Mouse (Mus musculus) midbrain, embryonic 11.5 days (tissue): ENCODE results near the gene Dok1. TPM values are rescaled to one million over a fixed set of nuclear protein-coding genes. Genes with fewer than 3 reads are reported as not detected.
A peak's percentile ranks its signal among the peaks of the same experiment; 100 is the strongest.

Experiments
- ATAC-seq: fragments of 200-750 bp; cut with Nextera tagmentation; 2 replicates; pipeline ENCODE4 v1.8.0; 2017; ENCODE audit warnings: moderate TSS enrichment, moderate library complexity; ENCODE audit not compliant: low FRiP score
- DNase-seq: peaks from one replicate; pipeline ENCODE4 v3.0.0; 2015; ENCODE audit warnings: low spot score; ENCODE audit errors: missing footprints
- H3K27ac ChIP-seq: fragments of 300-500 bp; sonication (generic); 2 replicates; pipeline ENCODE4 v1.5.1; 2014; ENCODE audit warnings: low read depth, low read length
- H3K27me3 ChIP-seq: fragments of 300-500 bp; sonication (generic); 2 replicates; pipeline ENCODE4 v1.6.1; 2014; ENCODE audit warnings: mild to moderate bottlenecking, low read length, moderate library complexity, mixed read lengths; ENCODE audit not compliant: control insufficient read depth, insufficient read depth
- H3K36me3 ChIP-seq: fragments of 300-500 bp; sonication (generic); 2 replicates; pipeline ENCODE4 v1.6.1; 2014; ENCODE audit warnings: mild to moderate bottlenecking, low read length, moderate library complexity, mixed read lengths; ENCODE audit not compliant: control insufficient read depth, insufficient read depth
- H3K4me1 ChIP-seq: fragments of 300-500 bp; sonication (generic); 2 replicates; pipeline ENCODE4 v1.6.1; 2014; ENCODE audit warnings: low read length; ENCODE audit not compliant: control insufficient read depth, insufficient read depth
- H3K4me2 ChIP-seq: fragments of 300-500 bp; sonication (generic); 2 replicates; pipeline ENCODE4 v1.6.1; 2014; ENCODE audit warnings: mild to moderate bottlenecking, moderate library complexity
- H3K4me3 ChIP-seq: fragments of 300-500 bp; sonication (generic); 2 replicates; pipeline ENCODE4 v1.5.1; 2014; ENCODE audit warnings: low read depth, low read length
- H3K9ac ChIP-seq: fragments of 300-500 bp; sonication (generic); 2 replicates; pipeline ENCODE4 v1.6.1; 2014; ENCODE audit warnings: low read length
- H3K9me3 ChIP-seq: fragments of 300-500 bp; sonication (generic); 2 replicates; pipeline ENCODE4 v1.6.1; 2016; ENCODE audit warnings: low read length; ENCODE audit not compliant: control insufficient read depth
- WGBS: fragments of 180-500 bp; shearing (Covaris S2); extraction: QIAGEN DNeasy Blood & Tissue Kit; methylation state at CpG from one replicate; pipeline ENCODE4 v1.1.7; 2014; 5-methylcytosine and 5-hydroxymethylcytosine counted together
- polyA plus RNA-seq: library from polyadenylated mRNA; unstranded; fragments of >200 nt; fragmentation: Nextera tagmentation; extraction: Ambion mirVana; gene quantifications from 2 replicates; pipeline ENCODE4 v1.2.1, GENCODE M21; 2014

The Dok1 gene
- polyA plus RNA-seq, 1 experiment from 2014 or later = 5.2 TPM

GRCm38 (mm10) chr6:83069488-83070246 lies 36.4 kb upstream of the Dok1 start:
- no peak overlapping the region for H3K9ac ChIP-seq
- peak overlapping the region; percentile 16 for H3K4me3 ChIP-seq
- H3K27ac ChIP-seq = no peak overlapping the region
- H3K4me1 ChIP-seq = peaks cover 15% of the 10 kb centered on the region
- 1% methylated on average over 61 of the region's 69 CpGs for WGBS
- peak overlapping the region; percentile 12; the same call in 1 of the 2 replicates for H3K4me2 ChIP-seq
- ATAC-seq (peak; percentile 38; the same call in 1 of the 2 replicates), DNase-seq (peak; percentile 94)
- no peaks in the 10 kb centered on the region for H3K9me3 ChIP-seq
- peaks cover 95% of the 10 kb centered on the region for H3K27me3 ChIP-seq
- no peaks in the 10 kb centered on the region for H3K36me3 ChIP-seq

GRCm38 (mm10) chr6:83068706-83069487 lies 35.6 kb upstream of the Dok1 start:
- Histone ChIP-seq H3K27me3 (peaks cover 95% of the 10 kb centered on the region), H3K4me3 (peak overlapping the region; percentile 14; the same call in 1 of the 2 replicates), H3K9me3 (no peaks in the 10 kb centered on the region), H3K4me2 (peak overlapping the region; percentile 20; the same call in 1 of the 2 replicates), H3K36me3 (no peaks in the 10 kb centered on the region), H3K9ac (no peak overlapping the region), H3K27ac (no peak overlapping the region), H3K4me1 (peaks cover 15% of the 10 kb centered on the region)
- no peak for ATAC-seq
- DNase-seq = peak; percentile 95
- under 1% methylated on average over 81 of the region's 81 CpGs for WGBS

- no peak for DNase-seq
- no peak overlapping the region for H3K4me2 ChIP-seq
- no peak overlapping the region for H3K9ac ChIP-seq
- H3K27me3 ChIP-seq = peaks cover 96% of the 10 kb centered on the region
- H3K36me3 ChIP-seq = no peaks in the 10 kb centered on the region
- H3K4me3 ChIP-seq = no peak overlapping the region
- 2% methylated on average over 8 of the region's 8 CpGs for WGBS
- H3K9me3 ChIP-seq = no peaks in the 10 kb centered on the region
- ATAC-seq = no peak
- peaks cover 15% of the 10 kb centered on the region for H3K4me1 ChIP-seq
- H3K27ac ChIP-seq = no peak overlapping the region
Measured at GRCm38 (mm10) chr6:83068221-83068620, 35.0 kb upstream of the Dok1 start.

GRCm38 (mm10) chr6:83066441-83066840 lies 33.2 kb upstream of the Dok1 start:
- Histone ChIP-seq H3K9me3 (no peaks in the 10 kb centered on the region), H3K4me2 (no peak overlapping the region), H3K4me1 (peaks cover 14% of the 10 kb centered on the region), H3K27me3 (peaks cover 89% of the 10 kb centered on the region), H3K9ac (no peak overlapping the region), H3K36me3 (no peaks in the 10 kb centered on the region), H3K4me3 (no peak overlapping the region), H3K27ac (no peak overlapping the region)
- ATAC-seq (no peak), DNase-seq (no peak)
- 21% methylated on average over 6 of the region's 6 CpGs for WGBS

- 33% methylated on average over 8 of the region's 8 CpGs for WGBS
- Histone ChIP-seq H3K4me1 (peaks cover 10% of the 10 kb centered on the region; the same call in 1 of the 2 replicates), H3K27me3 (peaks cover 84% of the 10 kb centered on the region), H3K9ac (no peak overlapping the region), H3K36me3 (no peaks in the 10 kb centered on the region), H3K9me3 (no peaks in the 10 kb centered on the region), H3K4me2 (no peak overlapping the region), H3K27ac (no peak overlapping the region), H3K4me3 (no peak overlapping the region)
- DNase-seq = no peak
- ATAC-seq = no peak
Measured at GRCm38 (mm10) chr6:83065995-83066394, 32.7 kb upstream of the Dok1 start.

- no peak overlapping the region for H3K4me2 ChIP-seq
- H3K9ac ChIP-seq = no peak overlapping the region
Measured at GRCm38 (mm10) chr6:83058725-83059124, 25.5 kb upstream of the Dok1 start.

GRCm38 (mm10) chr6:83057790-83058189 lies 24.5 kb upstream of the Dok1 start, which contains the start of gene Dqx1:
Gene Dqx1 (plus strand): TSS chr6:83057844.
- no peak for ATAC-seq

More at GRCm38 (mm10) chr6:83058725-83059124, 25.5 kb upstream of the Dok1 start:
- no peaks in the 10 kb centered on the region for H3K9me3 ChIP-seq
- no peak overlapping the region for H3K4me3 ChIP-seq
- no peak for DNase-seq
- no peak overlapping the region for H3K27ac ChIP-seq
- ATAC-seq = no peak
- peaks cover 8% of the 10 kb centered on the region for H3K4me1 ChIP-seq
- H3K27me3 ChIP-seq = peaks cover 14% of the 10 kb centered on the region
- 73% methylated on average over 2 of the region's 2 CpGs for WGBS
- peaks cover 5% of the 10 kb centered on the region; the same call in 1 of the 2 replicates for H3K36me3 ChIP-seq

GRCm38 (mm10) chr6:83054871-83055431 lies 21.7 kb upstream of the Dok1 start, which contains the start of gene Htra2:
Gene Htra2 (minus strand): TSS chr6:83055273.
- DNase-seq = no peak
- Histone ChIP-seq H3K9me3 (no peaks in the 10 kb centered on the region), H3K27ac (peak within 1 kb of the TSS; percentile 80), H3K36me3 (peaks cover 5% of the 10 kb centered on the region; the same call in 1 of the 2 replicates), H3K9ac (peak within 1 kb of the TSS; percentile 93), H3K27me3 (no peaks in the 10 kb centered on the region), H3K4me2 (peak within 1 kb of the TSS; percentile 97), H3K4me3 (peak within 1 kb of the TSS; percentile 97), H3K4me1 (peaks cover 21% of the 10 kb centered on the region)
- ATAC-seq = peak; percentile 8; the same call in 1 of the 2 replicates
- under 1% methylated on average over 49 of the region's 50 CpGs for WGBS

More at GRCm38 (mm10) chr6:83057790-83058189, 24.5 kb upstream of the Dok1 start, which contains the start of gene Dqx1:
- no peak for DNase-seq
- Histone ChIP-seq H3K27me3 (0 out of 2 replicates have a peak, but pooled peaks cover 7% of the 10 kb centered on the region), H3K27ac (no peak within 1 kb of the TSS), H3K36me3 (peaks cover 5% of the 10 kb centered on the region; the same call in 1 of the 2 replicates), H3K4me2 (no peak within 1 kb of the TSS), H3K4me1 (peaks cover 16% of the 10 kb centered on the region), H3K4me3 (no peak within 1 kb of the TSS), H3K9ac (no peak within 1 kb of the TSS), H3K9me3 (no peaks in the 10 kb centered on the region)
- whole genome bisulfite sequencing = 53% methylated on average over 3 of the region's 3 CpGs
